In genomic region chr9:14717689-14718331, GRCm38 (mm10) we compare ENCODE assay signal across 10 mouse cellular contexts. TPM values are rescaled to one million over a fixed set of nuclear protein-coding genes. Genes with fewer than 3 reads are reported as not detected.
A peak's percentile ranks its signal among the peaks of the same experiment; 100 is the strongest.
DNase-seq lines count a peak whose midpoint lies in the region; ATAC-seq lines count a peak whose summit lies in the region.
"Had no signal": no experiment of that assay in that cellular context is flagged by ENCODE, and none has a peak within 500 bp of the region (broad histone marks: within the 10 kb centered on the region; RNA-seq: fewer than 3 reads in every experiment).

No protein-coding gene starts in this region.

- H3K36me3 ChIP-seq in forebrain, embryonic 14.5 days (ENCODE audit: control insufficient read depth, insufficient read depth, low read length): no peaks in the 10 kb centered on the region
- H3K36me3 ChIP-seq in forebrain, embryonic 15.5 days: no peaks in the 10 kb centered on the region
- no peaks in the 10 kb centered on the region for H3K36me3 ChIP-seq in heart, embryonic 16.5 days (ENCODE audit: control insufficient read depth, insufficient read depth)
- H3K36me3 ChIP-seq: embryonic facial prominence, embryonic 15.5 days had no signal

- H3K27me3 ChIP-seq in forebrain, embryonic 14.5 days (replicated peaks; ENCODE audit: control insufficient read depth, insufficient read depth, low read length): no peaks in the 10 kb centered on the region
- no peaks in the 10 kb centered on the region for H3K27me3 ChIP-seq in forebrain, embryonic 15.5 days
- H3K27me3 ChIP-seq in heart, embryonic 16.5 days (ENCODE audit: control insufficient read depth, insufficient read depth, low read length): no peaks in the 10 kb centered on the region
- H3K27me3 ChIP-seq: embryonic facial prominence, embryonic 15.5 days had no signal

- no peaks in the 10 kb centered on the region for H3K4me1 ChIP-seq in forebrain, embryonic 14.5 days (ENCODE audit: control insufficient read depth, insufficient read depth, low read length)
- no peaks in the 10 kb centered on the region for H3K4me1 ChIP-seq in forebrain, embryonic 15.5 days
- H3K4me1 ChIP-seq in heart, embryonic 16.5 days (ENCODE audit: control insufficient read depth, insufficient read depth, low read length): peaks cover 11% of the 10 kb centered on the region
- H3K4me1 ChIP-seq: embryonic facial prominence, embryonic 15.5 days had no signal

- no peak overlapping the region for H3K4me2 ChIP-seq in forebrain, embryonic 14.5 days (ENCODE audit: low read length)
- H3K4me2 ChIP-seq in forebrain, embryonic 15.5 days (replicated peaks): no peak overlapping the region
- H3K4me2 ChIP-seq in heart, embryonic 16.5 days (ENCODE audit: low read depth, low read length): peak overlapping the region; percentile 58
- H3K4me2 ChIP-seq: embryonic facial prominence, embryonic 15.5 days had no signal

- no peak overlapping the region for H3K9ac ChIP-seq in forebrain, embryonic 14.5 days (ENCODE audit: low read length)
- no peak overlapping the region for H3K9ac ChIP-seq in forebrain, embryonic 15.5 days (replicated peaks)
- peak overlapping the region; percentile 60 for H3K9ac ChIP-seq in heart, embryonic 16.5 days (ENCODE audit: low read length)
- H3K9ac ChIP-seq: embryonic facial prominence, embryonic 15.5 days had no signal

- DNase-seq in forebrain, embryonic 14.5 days (ENCODE audit: low spot score): peak; percentile 18
- peak; percentile 74 for DNase-seq in lung, postnatal 10 days
- DNase-seq in retina, postnatal 1 day: no peak
- DNase-seq in thymus, postnatal 25 days: no peak
- DNase-seq in right cerebral cortex, postnatal 14 days: no peak

- WGBS in forebrain, embryonic 14.5 days: 61% methylated on average over 14 of the region's 14 CpGs
- WGBS in forebrain, embryonic 15.5 days: 50% methylated on average over 14 of the region's 14 CpGs
- 18% methylated on average over 14 of the region's 14 CpGs for WGBS in heart, embryonic 16.5 days

- ATAC-seq in forebrain, embryonic 14.5 days: no peak; the same call in 1 of the 2 replicates
- ATAC-seq in forebrain, embryonic 15.5 days (replicated peaks): no peak
- peak; percentile 39 for ATAC-seq in CD4-positive, CD25-positive, alpha-beta regulatory T cell, adult 4 months
- peak; percentile 67 for ATAC-seq in heart, embryonic 16.5 days (replicated peaks; ENCODE audit: extremely low read depth, insufficient read depth, low FRiP score)

- H3K27ac ChIP-seq in forebrain, embryonic 14.5 days (ENCODE audit: low read depth, low read length): no peak overlapping the region
- no peak overlapping the region for H3K27ac ChIP-seq in forebrain, embryonic 15.5 days (replicated peaks)
- peak overlapping the region; percentile 51 for H3K27ac ChIP-seq in heart, embryonic 16.5 days (ENCODE audit: low read length)
- H3K27ac ChIP-seq: embryonic facial prominence, embryonic 15.5 days had no signal

- H3K9me3 ChIP-seq in forebrain, embryonic 14.5 days (replicated peaks; ENCODE audit: control insufficient read depth, low read length): no peaks in the 10 kb centered on the region
- no peaks in the 10 kb centered on the region for H3K9me3 ChIP-seq in forebrain, embryonic 15.5 days
- no peaks in the 10 kb centered on the region for H3K9me3 ChIP-seq in heart, embryonic 16.5 days (replicated peaks; ENCODE audit: control insufficient read depth, low read length)
- H3K9me3 ChIP-seq: embryonic facial prominence, embryonic 15.5 days had no signal

- no peak overlapping the region for H3K4me3 ChIP-seq in forebrain, embryonic 14.5 days (ENCODE audit: low read depth, low read length)
- H3K4me3 ChIP-seq in forebrain, embryonic 15.5 days: no peak overlapping the region
- peak overlapping the region; percentile 34 for H3K4me3 ChIP-seq in heart, embryonic 16.5 days (ENCODE audit: low read length)
- H3K4me3 ChIP-seq: embryonic facial prominence, embryonic 15.5 days had no signal

RNA-seq across cellular contexts. Expression of gene Piwil4, which starts 22.7 kb away (rescaled TPM):
- 0.10 and 0.17 TPM in 2 replicates for polyA plus RNA-seq in forebrain, embryonic 14.5 days (2014; fragmentation: Nextera tagmentation; extraction: Ambion mirVana)
- 0.17 and 0.18 TPM in 2 replicates for polyA plus RNA-seq in forebrain, embryonic 15.5 days (2015; fragmentation: Nextera tagmentation; extraction: Ambion mirVana)
- under 1 TPM; 0.44 to 0.57 TPM for polyA plus RNA-seq in CD4-positive, CD25-positive, alpha-beta regulatory T cell, adult 4 months (2017; shearing (Covaris generic))
- 0.17 and 0.22 TPM in 2 replicates for polyA plus RNA-seq in heart, embryonic 16.5 days (2015; fragmentation: Nextera tagmentation; extraction: Ambion mirVana)

RNA-seq across cellular contexts. Expression of gene Fut4, which starts 34.4 kb away (rescaled TPM):
- polyA plus RNA-seq in forebrain, embryonic 14.5 days (2014; fragmentation: Nextera tagmentation; extraction: Ambion mirVana): 0.36 and 0.58 TPM in 2 replicates
- polyA plus RNA-seq in forebrain, embryonic 15.5 days (2015; fragmentation: Nextera tagmentation; extraction: Ambion mirVana): 0.70 and 0.94 TPM in 2 replicates
- under 1 TPM in 1 of 2 experiments, not detected in 1; 0.19 TPM for polyA plus RNA-seq in CD4-positive, CD25-positive, alpha-beta regulatory T cell, adult 4 months (2017; shearing (Covaris generic))
- polyA plus RNA-seq in heart, embryonic 16.5 days (2015; fragmentation: Nextera tagmentation; extraction: Ambion mirVana): 1.2 and 1.3 TPM in 2 replicates

RNA-seq across cellular contexts. Expression of gene 1700012B09Rik, which starts 53.0 kb away (rescaled TPM):
- 3.2 and 4.5 TPM in 2 replicates for polyA plus RNA-seq in forebrain, embryonic 14.5 days (2014; fragmentation: Nextera tagmentation; extraction: Ambion mirVana)
- polyA plus RNA-seq in forebrain, embryonic 15.5 days (2015; fragmentation: Nextera tagmentation; extraction: Ambion mirVana): 2.9 and 4.5 TPM in 2 replicates
- not detected for polyA plus RNA-seq in CD4-positive, CD25-positive, alpha-beta regulatory T cell, adult 4 months (2017; shearing (Covaris generic))
- polyA plus RNA-seq in heart, embryonic 16.5 days (2015; fragmentation: Nextera tagmentation; extraction: Ambion mirVana): 0.42 and 0.72 TPM in 2 replicates
- polyA plus RNA-seq: neural tube, embryonic 11.5 days had no signal

Comparison
In these comparisons a context has a peak if more than half of its experiments do, and no peak if none do; other contexts are left out.
1. ATAC-seq: peak in CD4-positive, CD25-positive, alpha-beta regulatory T cell, adult 4 months (single experiment) and heart, embryonic 16.5 days (single experiment); none in forebrain, embryonic 14.5 days (single experiment) and forebrain, embryonic 15.5 days (single experiment).
2. DNase-seq: peak in forebrain, embryonic 14.5 days (single experiment) and lung, postnatal 10 days (single experiment); none in retina, postnatal 1 day (single experiment), thymus, postnatal 25 days (single experiment) and right cerebral cortex, postnatal 14 days (single experiment).